Mouse (Mus musculus) heart, embryonic 14.5 days (tissue): ENCODE results near the gene Cdk5r1. TPM values are rescaled to one million over a fixed set of nuclear protein-coding genes. Genes with fewer than 3 reads are reported as not detected.

Source experiments
- ATAC-seq: fragments of 200-750 bp; cut with Nextera tagmentation; 2 replicates; pipeline ENCODE4 v1.8.0; 2017; ENCODE audit warnings: low read depth, moderate TSS enrichment; ENCODE audit not compliant: insufficient number of reproducible peaks, insufficient read depth, low FRiP score
- H3K27ac ChIP-seq, 2 experiments: fragments of 200-500 bp in 1 of 2; fragments of 300-500 bp in 1 of 2; sonication (generic) in 1 of 2; replicated peaks in 1 of 2; 2 replicates each; pipeline ENCODE4 v1.5.1; 2012 to 2014; ENCODE audit warnings: low read depth in 2 of 2, low read length in 2 of 2, control low read depth in 1 of 2, mild to moderate bottlenecking in 1 of 2, mixed read lengths in 1 of 2; ENCODE audit not compliant: control insufficient read depth in 1 of 2, insufficient read depth in 1 of 2
- H3K27me3 ChIP-seq: fragments of 300-500 bp; sonication (generic); 2 replicates; pipeline ENCODE4 v1.6.1; 2014; ENCODE audit warnings: mild to moderate bottlenecking, low read length, control low read depth; ENCODE audit not compliant: control insufficient read depth, insufficient read depth
- H3K36me3 ChIP-seq: fragments of 300-500 bp; sonication (generic); 2 replicates; pipeline ENCODE4 v1.6.1; 2014; ENCODE audit warnings: mild to moderate bottlenecking, control low read depth, low read length, mixed read lengths; ENCODE audit not compliant: control insufficient read depth, insufficient read depth
- H3K4me1 ChIP-seq, 2 experiments: fragments of 200-500 bp in 1 of 2; fragments of 300-500 bp in 1 of 2; sonication (generic) in 1 of 2; 2 replicates each; pipeline ENCODE4 v1.6.1; 2012 to 2014; ENCODE audit warnings: low read length in 2 of 2, control low read depth in 1 of 2, mixed read lengths in 1 of 2; ENCODE audit not compliant: control insufficient read depth in 2 of 2, insufficient read depth in 2 of 2
- H3K4me2 ChIP-seq: fragments of 300-500 bp; sonication (generic); 2 replicates; pipeline ENCODE4 v1.6.1; 2014; ENCODE audit warnings: mild to moderate bottlenecking, low read length
- H3K4me3 ChIP-seq, 2 experiments: fragments of 200-500 bp in 1 of 2; fragments of 300-500 bp in 1 of 2; sonication (generic) in 1 of 2; 2 replicates each; pipeline ENCODE4 v1.5.1; 2012 to 2014; ENCODE audit warnings: low read length in 2 of 2, mild to moderate bottlenecking in 2 of 2, control low read depth in 1 of 2, low read depth in 1 of 2, moderate library complexity in 1 of 2; ENCODE audit not compliant: control insufficient read depth in 1 of 2, insufficient read depth in 1 of 2
- H3K9ac ChIP-seq: fragments of 300-500 bp; sonication (generic); 2 replicates; pipeline ENCODE4 v1.6.1; 2014; ENCODE audit warnings: mild to moderate bottlenecking, low read length
- H3K9me3 ChIP-seq: fragments of 300-500 bp; sonication (generic); 2 replicates; pipeline ENCODE4 v1.6.1; 2016; ENCODE audit warnings: low read length, control low read depth; ENCODE audit not compliant: control insufficient read depth
- WGBS: fragments of 180-500 bp; shearing (Covaris S2); extraction: QIAGEN DNeasy Blood & Tissue Kit; methylation state at CpG from one replicate; pipeline ENCODE4 v1.1.7; 2014; 5-methylcytosine and 5-hydroxymethylcytosine counted together
- polyA plus RNA-seq: library from polyadenylated mRNA; unstranded; fragments of >200 nt; fragmentation: Nextera tagmentation; extraction: Ambion mirVana; gene quantifications from 2 replicates; pipeline ENCODE4 v1.2.1, GENCODE M21; 2014

The Cdk5r1 gene
- polyA plus RNA-seq, 1 experiment from 2014 or later: 0.36 TPM

DNA sequence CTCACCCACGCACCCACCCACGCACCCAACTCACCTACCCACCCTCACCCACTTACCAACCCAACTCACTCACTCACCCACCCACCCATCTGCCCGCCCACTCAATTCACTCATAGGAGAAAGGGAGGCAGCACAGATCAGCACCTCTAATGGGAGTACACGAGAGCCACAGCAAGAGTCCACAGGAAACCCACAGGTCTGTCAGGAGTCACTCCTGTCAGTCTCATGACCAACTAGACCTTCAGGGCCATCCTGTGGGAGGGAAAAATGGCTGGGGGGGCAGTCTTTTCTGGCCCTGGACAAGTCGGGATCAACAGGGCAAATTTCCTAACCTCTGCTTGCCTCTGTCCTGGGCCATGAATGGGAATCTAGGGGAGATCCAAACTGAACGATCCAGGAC, 31.0 kb downstream of the Cdk5r1 start:
- 81% methylated on average over 6 of the region's 6 CpGs for WGBS
- H3K27me3 ChIP-seq: no peaks in the 10 kb centered on the region
- no peak for ATAC-seq
- peaks cover 22 to 25% of the 10 kb centered on the region in 2 experiments for H3K4me1 ChIP-seq
- H3K9me3 ChIP-seq: no peaks in the 10 kb centered on the region
- H3K9ac ChIP-seq: no peak overlapping the region
- no peak overlapping the region for H3K4me3 ChIP-seq
- no peak overlapping the region for H3K27ac ChIP-seq
- no peaks in the 10 kb centered on the region for H3K36me3 ChIP-seq
- H3K4me2 ChIP-seq: no peak overlapping the region

DNA sequence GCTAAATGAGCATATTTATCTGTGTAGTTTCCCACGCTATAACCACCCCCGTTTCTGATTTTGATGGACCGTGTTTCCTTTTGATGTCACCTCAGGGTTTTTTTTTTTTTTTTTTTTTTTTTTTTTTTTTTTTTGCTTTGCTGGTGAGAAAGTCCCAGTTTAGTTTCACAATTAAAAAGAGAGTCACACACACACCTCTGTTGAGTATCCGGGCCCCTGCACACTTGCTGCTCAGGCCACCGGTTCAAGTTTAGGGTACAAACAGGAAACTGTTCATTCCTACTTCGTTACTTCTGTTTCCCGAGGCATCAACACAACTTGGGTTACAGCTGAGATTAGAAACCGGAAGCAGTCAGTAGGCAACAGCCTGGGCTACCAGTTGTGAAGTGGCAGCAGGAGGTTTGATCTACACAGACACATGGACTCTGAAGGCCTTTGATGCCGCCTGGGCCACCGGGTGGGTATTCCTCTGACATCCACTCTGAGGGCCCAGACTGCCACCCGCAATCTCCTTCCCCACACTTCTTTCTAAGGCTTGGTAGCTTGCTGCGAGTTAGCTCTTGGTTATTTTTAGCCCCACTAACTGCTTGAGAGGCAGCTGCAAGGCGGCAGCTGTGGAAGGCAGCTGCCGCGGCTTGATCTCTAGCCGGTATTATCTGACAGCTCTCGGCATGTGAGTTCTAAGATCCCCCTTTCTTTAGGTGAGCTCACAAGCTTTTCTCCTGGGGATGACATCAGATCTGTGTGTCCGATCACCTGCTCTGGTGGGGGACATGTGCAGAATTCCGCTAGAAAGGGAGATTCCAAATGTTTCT, 31.7 kb downstream of the Cdk5r1 start:
- no peak for ATAC-seq
- Histone ChIP-seq H3K27me3 (no peaks in the 10 kb centered on the region), H3K4me3 (peak overlapping the region; percentile 5 to 14; a peak in 3 of 4 replicates), H3K4me2 (peak overlapping the region; percentile 55), H3K9me3 (no peaks in the 10 kb centered on the region), H3K36me3 (no peaks in the 10 kb centered on the region), H3K27ac (peak overlapping the region; percentile 67 to 76), H3K4me1 (peaks cover 22 to 25% of the 10 kb centered on the region in 2 experiments), H3K9ac (0 out of 2 replicates have a peak overlapping the region, but pooled peaks have one; percentile 3)
- WGBS: 15% methylated on average over 19 of the region's 19 CpGs

DNA sequence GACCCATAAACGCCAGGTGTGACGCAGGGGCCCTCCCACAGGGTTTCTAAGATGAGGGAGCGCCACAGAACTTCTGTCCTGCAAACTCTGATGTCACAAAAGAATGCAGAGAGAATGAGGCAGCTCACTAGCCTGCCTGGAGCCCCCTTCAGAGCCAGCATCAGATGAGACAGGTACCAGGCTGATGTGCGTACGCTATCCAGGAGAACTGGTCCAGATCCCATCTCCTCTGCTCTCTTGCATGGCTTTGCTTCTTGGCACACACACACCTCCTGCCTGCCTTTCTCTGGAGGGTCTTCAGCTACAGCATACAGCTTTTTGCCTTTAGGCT, 32.3 kb downstream of the Cdk5r1 start:
- WGBS: 48% methylated on average over 5 of the region's 5 CpGs
- peak overlapping the region; percentile 5 to 14; a peak in 2 of 4 replicates for H3K4me3 ChIP-seq
- no peak for ATAC-seq
- no peaks in the 10 kb centered on the region for H3K9me3 ChIP-seq
- peak overlapping the region; percentile 67 to 76; a peak in 3 of 4 replicates for H3K27ac ChIP-seq
- peaks cover 18 to 22% of the 10 kb centered on the region in 2 experiments for H3K4me1 ChIP-seq
- H3K27me3 ChIP-seq: no peaks in the 10 kb centered on the region
- H3K36me3 ChIP-seq: no peaks in the 10 kb centered on the region
- H3K9ac ChIP-seq: 0 out of 2 replicates have a peak overlapping the region, but pooled peaks have one; percentile 3
- H3K4me2 ChIP-seq: peak overlapping the region; percentile 55

DNA sequence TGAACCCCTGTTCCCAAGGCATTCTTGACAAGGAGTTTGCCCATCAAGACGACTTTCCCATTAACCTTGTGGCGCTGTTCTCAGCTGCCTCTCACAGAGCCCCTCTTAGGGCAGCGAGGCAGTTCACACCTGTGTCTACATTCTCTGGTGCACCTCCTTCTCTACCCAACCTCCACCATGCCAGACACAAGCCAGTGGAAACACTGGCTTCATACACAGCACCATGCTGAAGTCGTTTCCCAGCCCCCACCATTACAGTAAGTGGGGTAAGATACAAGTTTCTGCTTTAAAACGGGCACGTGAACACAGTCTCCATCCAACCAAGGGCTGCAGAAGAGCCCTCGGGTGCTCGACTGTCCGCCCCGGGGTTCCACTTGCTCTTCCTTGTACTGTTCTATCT, 33.3 kb downstream of the Cdk5r1 start:
- 88% methylated on average over 10 of the region's 10 CpGs for WGBS
- Histone ChIP-seq H3K27me3 (no peaks in the 10 kb centered on the region), H3K36me3 (no peaks in the 10 kb centered on the region), H3K9ac (no peak overlapping the region), H3K9me3 (no peaks in the 10 kb centered on the region), H3K4me2 (no peak overlapping the region), H3K4me3 (no peak overlapping the region), H3K4me1 (peaks cover 13% of the 10 kb centered on the region in 2 experiments), H3K27ac (no peak overlapping the region)
- ATAC-seq: no peak

DNA sequence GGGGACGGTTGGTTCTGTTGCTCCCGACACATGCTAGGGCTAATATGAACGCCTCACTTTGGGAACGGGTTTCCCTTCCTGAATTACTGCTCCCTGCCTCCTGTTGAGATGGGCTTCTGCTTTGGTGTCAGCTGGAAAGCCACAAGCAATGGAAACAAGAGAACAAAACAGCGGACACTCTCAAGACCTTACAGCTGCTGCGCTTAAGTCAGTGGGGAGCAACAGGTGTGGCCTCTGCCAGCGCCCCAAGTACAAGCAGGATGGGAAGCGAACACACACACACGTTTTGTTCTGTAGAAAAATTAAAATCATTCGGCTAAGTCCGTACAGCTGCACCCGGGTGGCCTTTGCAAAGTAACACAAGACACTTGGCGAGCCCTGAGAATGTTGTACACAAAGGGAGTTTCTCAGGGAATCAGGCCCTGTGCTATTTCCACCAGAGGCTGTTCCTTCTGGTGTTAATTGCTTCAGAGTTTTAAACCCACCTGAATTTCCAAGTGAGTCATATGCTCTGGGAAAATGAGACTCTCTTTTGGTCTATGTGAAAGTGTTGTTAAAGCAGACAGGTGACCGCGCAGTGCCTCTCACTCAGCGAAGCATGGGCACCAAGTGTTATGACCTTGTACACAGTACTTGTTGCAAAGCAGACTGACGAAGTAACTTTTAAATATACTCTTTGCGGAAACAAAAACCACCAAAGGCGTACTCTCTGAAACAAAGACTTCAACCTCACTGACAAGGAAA, 35.7 kb downstream of the Cdk5r1 start:
- no peaks in the 10 kb centered on the region for H3K9me3 ChIP-seq
- no peak overlapping the region for H3K4me3 ChIP-seq
- no peaks in the 10 kb centered on the region for H3K27me3 ChIP-seq
- no peak overlapping the region for H3K9ac ChIP-seq
- 84% methylated on average over 19 of the region's 19 CpGs for WGBS
- ATAC-seq: no peak
- H3K27ac ChIP-seq: no peak overlapping the region
- peaks cover 13% of the 10 kb centered on the region in 2 experiments for H3K4me1 ChIP-seq
- H3K36me3 ChIP-seq: no peaks in the 10 kb centered on the region
- H3K4me2 ChIP-seq: no peak overlapping the region

DNA sequence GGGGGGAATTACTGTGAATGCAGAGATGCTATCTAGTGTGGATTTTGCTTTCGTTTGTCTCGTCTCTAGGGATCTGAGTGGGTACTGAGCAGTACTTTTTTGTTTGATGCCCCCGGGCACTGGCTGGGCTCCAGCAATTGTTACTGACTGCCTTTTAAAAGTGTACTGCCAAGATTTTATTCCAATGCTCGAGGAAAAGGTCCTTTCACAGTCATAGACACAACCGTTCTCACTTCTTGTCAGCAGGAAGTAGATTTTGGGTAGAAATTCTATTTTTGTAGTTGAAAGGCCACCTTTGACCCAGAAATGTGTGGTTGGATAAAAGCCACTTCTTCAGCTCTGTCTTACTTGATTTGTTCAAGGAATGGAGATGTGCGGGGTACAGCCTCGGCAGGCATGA, 37.0 kb downstream of the Cdk5r1 start:
- H3K4me1 ChIP-seq: peaks cover 6 to 8% of the 10 kb centered on the region in 2 experiments; a peak in 3 of 4 replicates
- no peaks in the 10 kb centered on the region for H3K36me3 ChIP-seq
- H3K9me3 ChIP-seq: no peaks in the 10 kb centered on the region
- no peak overlapping the region for H3K27ac ChIP-seq
- ATAC-seq: no peak
- no peak overlapping the region for H3K9ac ChIP-seq
- H3K4me3 ChIP-seq: no peak overlapping the region
- no peak overlapping the region for H3K4me2 ChIP-seq
- 70% methylated on average over 7 of the region's 7 CpGs for WGBS
- H3K27me3 ChIP-seq: no peaks in the 10 kb centered on the region

DNA sequence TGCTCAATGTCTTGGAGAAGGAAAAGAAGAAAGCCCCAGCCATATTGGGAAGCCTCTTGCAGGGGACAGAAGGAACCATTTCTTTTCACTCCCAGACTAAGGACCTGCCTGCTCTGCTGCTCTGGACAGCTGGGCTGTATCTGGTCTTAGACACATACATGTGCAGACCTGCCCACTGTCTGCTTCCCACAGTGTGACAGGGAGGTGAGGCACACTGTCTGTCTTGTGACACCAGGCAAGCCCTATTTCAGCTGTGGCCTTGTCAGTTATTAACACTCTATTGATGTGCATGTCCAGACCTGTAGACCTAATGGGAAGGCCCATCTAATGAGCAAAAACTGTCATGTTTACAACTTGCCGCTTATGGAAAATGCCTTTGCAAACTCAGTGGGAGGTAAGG, 38.5 kb downstream of the Cdk5r1 start:
- H3K36me3 ChIP-seq: no peaks in the 10 kb centered on the region
- no peaks in the 10 kb centered on the region for H3K9me3 ChIP-seq
- H3K4me3 ChIP-seq: no peak overlapping the region
- ATAC-seq: no peak
- H3K9ac ChIP-seq: no peak overlapping the region
- H3K4me1 ChIP-seq: peaks cover 2 to 7% of the 10 kb centered on the region in 2 experiments
- H3K4me2 ChIP-seq: no peak overlapping the region
- WGBS: 55% methylated on average over 1 of the region's 1 CpGs
- no peaks in the 10 kb centered on the region for H3K27me3 ChIP-seq
- no peak overlapping the region for H3K27ac ChIP-seq
